Mouse (Mus musculus) brain, adult 10 weeks (tissue): ENCODE data around the gene Emc8. TPM values are rescaled to one million over a fixed set of nuclear protein-coding genes. Genes with fewer than 3 reads are reported as not detected.

Source experiments
- polyA plus RNA-seq: library from polyadenylated mRNA; stranded (reverse); fragments of 350-450 nt; fragmentation: Illumina TruSeq; extraction: RNeasy Lipid Tissue Mini Kit (QIAGEN cat#74804); gene quantifications from one replicate; pipeline ENCODE4 v1.2.3, GENCODE M21; 2015; ENCODE audit warnings: low read depth, low replicate concordance

Gene Emc8
- 53.0 TPM for polyA plus RNA-seq

GRCm38 (mm10) chr8:120668374-120668905 lies at the start of gene Emc8:
TSS of gene Emc8 (minus strand) at chr8:120668573.

DNA sequence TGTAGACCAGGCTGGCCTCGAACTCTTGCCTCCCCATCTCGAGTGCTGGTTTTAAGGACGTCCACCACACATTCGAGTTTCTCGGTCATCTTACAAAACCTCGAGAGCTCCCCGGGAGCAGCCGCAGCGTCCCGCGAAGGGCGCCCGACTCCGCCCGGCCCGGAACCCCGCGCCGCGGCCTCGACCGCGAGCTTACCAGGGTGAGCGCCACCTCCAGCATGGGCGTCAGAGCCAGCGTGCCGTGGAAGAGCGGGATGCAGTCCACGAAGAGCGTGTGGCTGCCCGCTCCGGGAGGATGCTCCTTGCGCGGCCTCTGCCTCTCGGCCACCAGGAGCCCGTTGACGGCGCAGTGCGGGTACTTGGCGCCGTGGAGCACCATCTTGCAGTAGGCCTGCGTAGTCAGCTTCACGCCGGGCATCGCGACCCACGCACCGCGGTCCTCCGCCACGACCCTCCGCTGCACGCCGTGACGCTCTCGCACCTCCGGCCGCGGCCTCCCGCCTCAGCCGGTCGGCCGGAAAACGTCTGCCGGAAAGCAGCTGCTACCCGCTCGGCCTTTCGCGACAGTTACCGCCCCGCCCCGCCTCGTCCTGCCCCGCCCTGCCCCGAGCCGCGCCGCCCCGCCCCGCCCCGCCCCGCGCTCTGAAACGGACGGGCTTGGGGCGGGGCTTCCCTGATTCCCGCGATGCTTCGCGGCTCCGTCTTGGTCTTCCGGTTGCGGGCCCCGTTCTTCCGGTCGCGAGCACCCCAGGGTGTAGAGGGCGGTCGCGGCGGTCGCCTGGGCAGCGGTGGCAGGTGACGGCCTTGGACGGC lies 606 bp downstream of the Emc8 start, which contains the start of the genes Gm27021 and Cox4i1:
TSS of gene Gm27021 (minus strand) at position 519 of the 813 bp plus-strand sequence.
TSS of gene Cox4i1 (plus strand) at position 662 of the 813 bp plus-strand sequence.

DNA sequence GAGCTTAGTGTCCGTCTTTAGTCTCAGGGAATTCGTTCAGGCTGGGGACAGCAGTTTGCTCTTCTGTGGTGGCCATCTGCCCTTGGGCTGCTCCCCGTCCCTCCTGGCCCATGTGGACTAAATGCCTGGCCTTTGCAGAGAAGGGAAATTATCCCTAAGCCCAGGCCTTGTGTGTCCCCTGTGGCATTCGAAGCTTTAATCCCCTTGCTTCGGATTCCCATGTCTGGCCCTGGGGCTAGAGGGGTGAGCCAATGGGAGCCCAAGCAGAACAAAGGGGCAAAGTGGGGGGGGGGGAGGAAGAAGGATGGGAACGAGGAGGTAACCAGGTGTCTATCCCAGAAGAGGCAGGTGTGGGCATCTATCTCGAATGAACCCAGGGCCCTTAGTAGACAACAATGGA lies 20.8 kb downstream of the Emc8 start, which contains the start of gene 1190005I06Rik:
TSS of gene 1190005I06Rik (minus strand) at position 101 of the 400 bp plus-strand sequence.

Other genes with a start within 250 kb of the Emc8 start
- 3.4 TPM for gene Gins2, start 79.3 kb downstream of the Emc8 start, polyA plus RNA-seq
- gene 1190005I06Rik, start 20.9 kb downstream of the Emc8 start, polyA plus RNA-seq: 15.1 TPM
- gene Gm27021, start 494 bp downstream of the Emc8 start, polyA plus RNA-seq: 2.0 TPM
- 2,058 TPM for gene Cox4i1, start 351 bp downstream of the Emc8 start, polyA plus RNA-seq
- gene Irf8, start 67.8 kb upstream of the Emc8 start, polyA plus RNA-seq: 4.5 TPM